Mouse (Mus musculus) limb, embryonic 11.5 days (tissue): ENCODE data around the gene Gm45140. TPM values are rescaled to one million over a fixed set of nuclear protein-coding genes. Genes with fewer than 3 reads are reported as not detected.

Experiments used
- ATAC-seq: fragments of 200-750 bp; cut with Nextera tagmentation; 2 replicates; pipeline ENCODE4 v1.8.0; 2017; ENCODE audit warnings: low read depth; ENCODE audit not compliant: insufficient number of reproducible peaks, low FRiP score, low TSS enrichment
- DNase-seq: peaks from one replicate; pipeline ENCODE4 v3.0.0-alpha.2; 2015; ENCODE audit warnings: low spot score
- H3K27ac ChIP-seq: fragments of 300-500 bp; sonication (generic); replicated peaks from 2 replicates; pipeline ENCODE4 v1.5.1; 2014; ENCODE audit warnings: low read depth, mild to moderate bottlenecking, low read length
- H3K27me3 ChIP-seq: fragments of 300-500 bp; sonication (generic); 2 replicates; pipeline ENCODE4 v1.6.1; 2014; ENCODE audit warnings: mild to moderate bottlenecking, low read length, mixed read lengths; ENCODE audit not compliant: control insufficient read depth, insufficient read depth
- H3K36me3 ChIP-seq: fragments of 300-500 bp; sonication (generic); 2 replicates; pipeline ENCODE4 v1.6.1; 2014; ENCODE audit warnings: mild to moderate bottlenecking, low read length, moderate library complexity, mixed read lengths; ENCODE audit not compliant: control insufficient read depth, insufficient read depth
- H3K4me1 ChIP-seq: fragments of 300-500 bp; sonication (generic); 2 replicates; pipeline ENCODE4 v1.6.1; 2014; ENCODE audit warnings: low read length, mixed read lengths; ENCODE audit not compliant: control insufficient read depth, insufficient read depth
- H3K4me2 ChIP-seq: fragments of 300-500 bp; sonication (generic); 2 replicates; pipeline ENCODE4 v1.6.1; 2014; ENCODE audit warnings: low read depth, mild to moderate bottlenecking, moderate library complexity; ENCODE audit not compliant: severe bottlenecking
- H3K4me3 ChIP-seq: fragments of 300-500 bp; sonication (generic); 2 replicates; pipeline ENCODE4 v1.5.1; 2014; ENCODE audit warnings: low read depth, low read length
- H3K9ac ChIP-seq: fragments of 300-500 bp; sonication (generic); 2 replicates; pipeline ENCODE4 v1.6.1; 2014; ENCODE audit warnings: mild to moderate bottlenecking, low read length
- H3K9me3 ChIP-seq: fragments of 300-500 bp; sonication (generic); 2 replicates; pipeline ENCODE4 v1.6.1; 2016; ENCODE audit warnings: low read length; ENCODE audit not compliant: control insufficient read depth
- WGBS: fragments of 180-500 bp; shearing (Covaris S2); extraction: QIAGEN DNeasy Blood & Tissue Kit; methylation state at CpG from one replicate; pipeline ENCODE4 v1.1.7; 2014; 5-methylcytosine and 5-hydroxymethylcytosine counted together
- polyA plus RNA-seq: library from polyadenylated mRNA; unstranded; fragments of >200 nt; fragmentation: Nextera tagmentation; extraction: Ambion mirVana; gene quantifications from 2 replicates; pipeline ENCODE4 v1.2.1, GENCODE M21; 2014

Gm45140 gene
- polyA plus RNA-seq, 1 experiment from 2014 or later, result 2.8 TPM

- Histone ChIP-seq H3K4me2 (no peak overlapping the region), H3K27ac (no peak overlapping the region), H3K36me3 (no peaks in the 10 kb centered on the region; the same call in none of the 2 replicates), H3K9ac (no peak overlapping the region), H3K4me3 (no peak overlapping the region), H3K27me3 (no peaks in the 10 kb centered on the region), H3K4me1 (no peaks in the 10 kb centered on the region), H3K9me3 (no peaks in the 10 kb centered on the region)
- ATAC-seq (no peak), DNase-seq (no peak)
- 92% methylated on average over 2 of the region's 2 CpGs for WGBS
These were observed 26.5 kb downstream of the Gm45140 start for GRCm38 (mm10) chr6:87809144-87809543.

- WGBS, result 84% methylated on average over 3 of the region's 3 CpGs
- Histone ChIP-seq H3K9me3 (no peaks in the 10 kb centered on the region), H3K36me3 (no peaks in the 10 kb centered on the region; the same call in 1 of the 2 replicates), H3K9ac (no peak overlapping the region), H3K4me1 (no peaks in the 10 kb centered on the region), H3K4me3 (no peak overlapping the region), H3K4me2 (no peak overlapping the region), H3K27ac (no peak overlapping the region), H3K27me3 (no peaks in the 10 kb centered on the region)
- ATAC-seq, result no peak
- DNase-seq, result no peak
These were observed 27.1 kb downstream of the Gm45140 start for GRCm38 (mm10) chr6:87808521-87808920.

- no peak for ATAC-seq
- no peak overlapping the region for H3K9ac ChIP-seq
These were observed 27.7 kb downstream of the Gm45140 start for GRCm38 (mm10) chr6:87807735-87808440.

GRCm38 (mm10) chr6:87806857-87807256, 28.7 kb downstream of the Gm45140 start:
- WGBS, result 78% methylated on average over 2 of the region's 2 CpGs

More at GRCm38 (mm10) chr6:87807735-87808440, 27.7 kb downstream of the Gm45140 start:
- Histone ChIP-seq H3K4me2 (no peak overlapping the region), H3K4me1 (no peaks in the 10 kb centered on the region), H3K27ac (no peak overlapping the region), H3K27me3 (no peaks in the 10 kb centered on the region), H3K4me3 (no peak overlapping the region), H3K9me3 (no peaks in the 10 kb centered on the region), H3K36me3 (no peaks in the 10 kb centered on the region; the same call in 1 of the 2 replicates)
- no peak for DNase-seq
- 84% methylated on average over 4 of the region's 4 CpGs for WGBS

GRCm38 (mm10) chr6:87806028-87806427, 29.6 kb downstream of the Gm45140 start:
- H3K4me1 ChIP-seq, result no peaks in the 10 kb centered on the region
- no peak overlapping the region for H3K27ac ChIP-seq
- 67% methylated on average over 2 of the region's 2 CpGs for WGBS
- H3K27me3 ChIP-seq, result no peaks in the 10 kb centered on the region
- no peak overlapping the region for H3K4me3 ChIP-seq
- no peak overlapping the region for H3K4me2 ChIP-seq
- no peak for DNase-seq
- no peaks in the 10 kb centered on the region for H3K9me3 ChIP-seq
- H3K36me3 ChIP-seq, result no peaks in the 10 kb centered on the region; the same call in 1 of the 2 replicates
- no peak for ATAC-seq
- H3K9ac ChIP-seq, result no peak overlapping the region

More at GRCm38 (mm10) chr6:87806857-87807256, 28.7 kb downstream of the Gm45140 start:
- Histone ChIP-seq H3K4me2 (no peak overlapping the region), H3K9ac (no peak overlapping the region), H3K27ac (no peak overlapping the region), H3K36me3 (no peaks in the 10 kb centered on the region; the same call in 1 of the 2 replicates), H3K9me3 (no peaks in the 10 kb centered on the region), H3K27me3 (no peaks in the 10 kb centered on the region), H3K4me1 (no peaks in the 10 kb centered on the region), H3K4me3 (no peak overlapping the region)
- no peak for ATAC-seq
- DNase-seq, result no peak

GRCm38 (mm10) chr6:87805448-87805847, 30.1 kb downstream of the Gm45140 start:
- H3K27me3 ChIP-seq, result no peaks in the 10 kb centered on the region
- ATAC-seq, result no peak
- no peaks in the 10 kb centered on the region; the same call in 1 of the 2 replicates for H3K36me3 ChIP-seq
- no peak for DNase-seq
- no peaks in the 10 kb centered on the region for H3K9me3 ChIP-seq
- no peak overlapping the region for H3K27ac ChIP-seq
- H3K4me3 ChIP-seq, result no peak overlapping the region
- 89% methylated on average over 7 of the region's 7 CpGs for WGBS
- H3K4me1 ChIP-seq, result no peaks in the 10 kb centered on the region
- no peak overlapping the region for H3K4me2 ChIP-seq
- H3K9ac ChIP-seq, result no peak overlapping the region

- DNase-seq (no peak), ATAC-seq (no peak)
- Histone ChIP-seq H3K27me3 (no peaks in the 10 kb centered on the region), H3K4me2 (no peak overlapping the region), H3K36me3 (no peaks in the 10 kb centered on the region; the same call in 1 of the 2 replicates), H3K4me3 (no peak overlapping the region), H3K9ac (no peak overlapping the region), H3K27ac (no peak overlapping the region), H3K4me1 (no peaks in the 10 kb centered on the region), H3K9me3 (no peaks in the 10 kb centered on the region)
- WGBS, result 77% methylated on average over 7 of the region's 7 CpGs
These were observed 30.7 kb downstream of the Gm45140 start for GRCm38 (mm10) chr6:87804886-87805285.

GRCm38 (mm10) chr6:87804036-87804435, 31.6 kb downstream of the Gm45140 start:
- Histone ChIP-seq H3K27me3 (no peaks in the 10 kb centered on the region), H3K4me3 (no peak overlapping the region), H3K9ac (no peak overlapping the region), H3K36me3 (no peaks in the 10 kb centered on the region; the same call in 1 of the 2 replicates), H3K9me3 (no peaks in the 10 kb centered on the region), H3K27ac (no peak overlapping the region), H3K4me1 (no peaks in the 10 kb centered on the region), H3K4me2 (no peak overlapping the region)
- DNase-seq (no peak), ATAC-seq (no peak)
- WGBS, result 94% methylated on average over 1 of the region's 1 CpGs
